Mouse (Mus musculus) layer of hippocampus, adult 18-20 months (tissue): ENCODE results near the gene Prkca. TPM values are rescaled to one million over a fixed set of nuclear protein-coding genes. Genes with fewer than 3 reads are reported as not detected.

Experiments
- DNase-seq, 2 experiments: peaks; one replicate each; pipeline ENCODE4 v3.0.0; 2022; ENCODE audit warnings: low spot score in 2 of 2
- microRNA-seq, 2 experiments: library from miRNA; unstranded; fragments of <30 nt; microRNA quantifications; one replicate each; pipeline ENCODE4 v1.2.0; 2021
- total RNA-seq, 2 experiments: library from RNA; stranded (reverse); gene quantifications; 2 replicates each; pipeline ENCODE4 v1.2.3; 2021

Prkca gene
- total RNA-seq, 2 experiments from 2014 or later, result 222 to 240 TPM

DNA sequence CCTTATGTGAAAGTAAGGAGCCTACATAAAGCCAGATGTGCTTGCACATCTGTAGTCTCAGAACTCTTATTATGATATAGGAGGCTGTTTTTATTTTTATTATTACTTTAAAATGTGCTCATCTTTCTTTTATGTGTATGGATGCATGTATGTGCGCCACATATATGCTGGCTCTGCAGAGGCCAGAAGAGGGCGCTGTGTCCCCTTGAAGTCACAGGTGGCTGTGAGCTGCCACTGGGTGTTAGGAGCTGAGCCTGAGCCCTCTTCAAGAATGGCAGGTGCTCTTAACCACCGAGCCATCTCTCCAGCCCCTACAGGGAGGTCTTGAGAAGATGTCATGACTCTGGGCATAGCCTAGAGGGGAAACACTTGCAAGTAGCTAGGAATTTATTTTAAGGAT, 452.4 kb downstream of the Prkca start:
- no peak for DNase-seq

DNA sequence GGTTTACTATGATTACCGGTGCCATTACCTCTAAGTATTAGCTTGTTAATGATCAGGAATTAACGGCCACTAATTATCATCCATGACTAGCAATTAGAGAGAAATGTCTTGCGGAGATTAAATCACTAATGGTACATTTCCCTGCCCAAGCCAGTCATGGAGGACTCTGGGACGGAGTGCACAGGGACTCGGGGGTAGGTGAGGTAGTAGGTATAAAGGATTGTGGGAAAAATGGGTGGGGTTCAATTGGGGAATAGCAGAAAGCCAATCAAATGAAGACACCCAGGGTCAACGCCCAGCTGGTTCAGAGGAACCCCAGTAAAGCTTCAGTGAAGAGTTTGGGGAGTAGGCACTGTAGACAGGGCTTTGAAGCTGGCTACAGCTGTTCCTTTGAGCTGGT, 456.4 kb downstream of the Prkca start:
- DNase-seq, result no peak

Small RNA genes within 50 kb of the gene (microRNA-seq; reads per million reads assigned to microRNA genes)
- gene Mir7223, result 0 reads per million in 2 experiments

Other genes with a start within 250 kb of the Prkca start
- under 1 TPM; 0.66 to 0.99 TPM for gene Apoh, start 574 bp downstream of the Prkca start, total RNA-seq
- 10 to 100 TPM; 22.6 to 26.0 TPM for gene Cep112, start 81.3 kb upstream of the Prkca start, total RNA-seq